Mouse (Mus musculus) urinary bladder, adult 18-20 months (tissue): ENCODE results near the gene Zfp982.
"Not testable (repeated sequence)": the region's sequence is repeated elsewhere in the genome, so short reads cannot be mapped to it uniquely, and the experiment has no call there.

Source experiments
- DNase-seq, 2 experiments: peaks; one replicate each; pipeline ENCODE4 v3.0.0; 2022; ENCODE audit warnings: low spot score in 2 of 2, mixed read lengths in 2 of 2

Gene Zfp982

DNA sequence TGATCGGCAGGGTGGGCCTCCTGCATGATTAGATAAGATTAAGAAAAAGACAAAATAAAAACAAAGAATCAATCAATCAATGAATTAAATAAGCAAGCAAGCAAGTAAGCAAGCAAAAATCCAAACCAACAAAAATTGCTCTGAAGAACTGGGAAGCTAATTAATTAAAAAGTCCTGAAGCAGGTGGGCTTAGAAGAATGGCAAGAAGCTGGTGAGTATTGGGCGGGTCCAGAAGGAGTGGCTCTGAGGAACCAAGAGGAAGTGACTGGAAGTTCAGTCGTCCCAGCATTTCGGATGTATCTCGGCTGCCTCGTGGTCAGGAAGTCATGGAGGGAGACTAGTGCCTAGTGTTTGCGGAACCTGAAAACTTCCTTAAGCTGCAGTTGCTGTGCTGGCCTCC is at the start of gene Zfp982:
Gene Zfp982, plus strand, starts transcription at position 301 of the 400 bp plus-strand sequence.
- not testable (repeated sequence) for DNase-seq

DNA sequence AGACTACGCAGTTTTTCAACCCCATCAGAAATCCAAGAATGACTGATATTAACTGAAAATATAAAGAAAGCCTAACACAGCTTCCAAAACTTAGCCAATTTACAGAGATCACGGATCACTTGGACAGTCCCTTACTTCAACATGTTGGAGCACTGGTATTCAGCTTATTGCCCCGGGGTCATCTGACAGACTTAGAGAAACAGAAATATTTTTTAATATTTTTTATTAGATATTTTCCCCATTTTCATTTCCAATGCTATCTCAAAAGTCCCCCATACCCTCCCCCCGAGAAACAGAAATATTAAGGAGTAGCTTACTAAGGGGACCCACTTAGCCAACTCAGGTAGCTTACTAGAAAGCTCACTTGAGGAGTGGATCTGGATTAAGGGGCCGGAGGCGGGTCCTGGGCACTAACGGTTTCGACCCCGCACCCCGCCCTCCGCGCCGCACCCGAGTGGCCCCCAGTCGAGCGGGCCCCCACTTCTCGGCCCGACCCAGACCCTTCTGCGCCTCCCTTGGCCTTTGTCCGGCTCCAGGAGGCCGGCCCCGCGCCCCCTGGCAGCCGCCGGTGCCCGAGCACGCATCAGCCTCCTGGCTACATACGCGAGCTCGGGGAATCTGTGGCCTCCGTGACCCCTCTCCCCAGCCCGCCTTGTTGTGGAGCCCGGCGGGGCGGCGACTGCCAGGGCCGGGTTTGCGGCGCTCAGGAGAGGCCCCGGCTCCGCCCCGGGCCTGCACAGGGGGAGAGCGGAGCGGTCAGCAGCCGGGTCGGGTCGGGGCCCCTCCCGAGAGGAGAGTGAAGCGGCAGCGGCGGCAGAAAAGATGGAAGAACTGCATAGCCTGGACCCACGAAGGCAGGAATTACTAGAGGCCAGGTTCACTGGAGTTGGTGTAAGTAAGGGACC is 49.3 kb upstream of the Zfp982 start:
- DNase-seq = not testable (repeated sequence)

DNA sequence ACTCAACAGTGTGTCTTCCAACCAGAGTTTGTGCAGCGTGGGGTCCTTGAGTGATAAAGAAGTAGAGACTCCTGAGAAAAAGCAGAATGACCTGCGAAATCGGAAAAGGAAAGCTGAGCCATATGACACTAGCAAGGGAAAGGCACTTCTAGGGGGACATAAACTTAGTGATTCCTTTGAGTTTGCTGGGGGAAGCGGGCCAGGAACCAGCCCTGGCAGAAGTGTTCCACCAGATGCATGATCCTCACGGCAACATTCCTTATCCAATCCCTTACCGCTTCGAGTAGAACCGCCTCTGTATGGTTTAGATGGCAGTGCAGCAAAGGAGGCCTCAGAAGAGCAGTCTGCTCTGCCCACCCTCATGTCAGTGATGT is 48.7 kb upstream of the Zfp982 start:
- not testable (repeated sequence) for DNase-seq

GRCm38 (mm10) chr4:147445371-147445770 is 46.8 kb upstream of the Zfp982 start:
- DNase-seq = not testable (repeated sequence)

- no peak for DNase-seq
Observed at GRCm38 (mm10) chr4:147448358-147448757, 43.9 kb upstream of the Zfp982 start.

DNA sequence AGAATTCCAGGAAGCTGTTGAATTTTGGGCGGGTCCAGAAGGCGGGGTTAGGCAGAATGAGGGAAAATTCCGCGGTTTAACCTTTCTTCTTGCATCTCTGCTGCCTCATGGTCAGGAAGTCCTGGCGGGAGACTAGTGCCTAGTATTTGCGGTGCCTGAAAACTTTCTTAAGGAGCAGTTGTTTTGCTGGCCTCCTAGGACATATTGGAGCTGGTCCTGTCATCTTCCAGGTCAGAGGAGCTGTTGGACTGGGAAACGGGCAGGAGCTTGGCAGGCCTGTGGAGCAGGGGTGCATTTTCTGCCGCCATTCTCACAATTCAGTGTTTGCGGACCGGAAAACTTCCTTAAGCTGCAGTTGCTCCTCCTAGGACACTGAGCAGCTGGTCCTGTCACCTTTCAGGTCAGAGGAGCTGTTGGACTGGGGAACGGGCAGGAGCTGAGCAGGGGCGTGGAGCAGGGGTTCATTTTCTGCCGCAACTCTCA is 43.1 kb upstream of the Zfp982 start:
- no peak for DNase-seq

DNA sequence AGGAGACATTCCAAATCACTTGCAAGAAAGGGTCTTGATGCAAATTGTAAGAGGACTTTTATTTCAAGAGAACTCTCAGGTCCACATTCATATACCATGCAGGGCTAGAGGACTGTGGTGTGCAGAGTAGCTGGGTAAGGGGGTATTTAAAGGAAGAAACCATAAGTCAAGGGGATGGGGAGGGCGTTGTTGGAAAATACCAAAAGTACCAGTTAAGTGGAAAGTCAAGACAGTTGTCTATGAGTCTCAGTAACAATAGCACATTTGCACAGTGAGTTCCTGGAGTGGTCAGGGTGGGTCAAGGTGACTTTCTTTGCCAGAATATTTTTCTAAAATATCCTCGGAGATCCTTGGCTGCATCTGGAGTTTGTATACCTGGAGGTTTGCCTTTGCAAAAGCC is 42.2 kb upstream of the Zfp982 start:
- not testable (repeated sequence) for DNase-seq

- not testable (repeated sequence) for DNase-seq
Observed at GRCm38 (mm10) chr4:147467207-147467606, 25.0 kb upstream of the Zfp982 start.

DNA sequence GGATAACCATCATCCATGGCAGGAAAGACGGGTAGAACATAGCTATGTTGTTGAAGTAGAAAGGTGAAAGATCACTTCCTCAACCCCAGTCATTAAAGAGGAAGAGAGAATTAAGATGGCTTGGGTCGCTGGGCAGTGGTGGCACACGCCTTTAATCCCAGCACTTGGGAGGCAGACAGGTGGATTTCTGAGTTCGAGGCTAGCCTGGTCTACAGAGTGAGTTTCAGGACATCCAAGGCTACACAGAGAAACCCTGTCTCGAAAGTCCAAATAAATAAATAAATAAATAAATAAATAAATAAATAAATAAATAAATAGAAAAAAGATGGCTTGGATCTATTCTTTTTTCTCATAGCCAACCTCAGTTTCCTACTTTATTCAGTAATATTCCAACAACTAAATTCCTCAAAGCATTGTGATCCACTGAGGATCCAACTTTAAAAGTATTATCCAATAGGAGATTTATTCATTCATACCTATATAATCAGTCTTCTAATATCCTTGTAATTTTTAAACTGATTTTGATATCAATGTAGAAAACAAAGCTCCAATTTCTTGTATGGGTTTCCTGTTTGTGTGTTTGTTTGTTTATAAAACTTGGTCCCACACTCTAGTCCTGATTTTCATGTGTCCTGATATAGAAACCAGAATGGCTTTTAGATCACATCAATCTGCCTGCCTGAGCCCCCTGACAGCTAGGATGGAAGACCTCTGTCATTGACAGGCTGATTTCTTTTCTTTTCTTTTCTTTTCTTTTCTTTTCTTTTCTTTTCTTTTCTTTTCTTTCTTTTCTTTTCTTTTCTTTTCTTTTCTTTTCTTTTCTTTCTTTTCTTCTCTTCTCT is 6.8 kb downstream of the Zfp982 start:
- not testable (repeated sequence) for DNase-seq

DNA sequence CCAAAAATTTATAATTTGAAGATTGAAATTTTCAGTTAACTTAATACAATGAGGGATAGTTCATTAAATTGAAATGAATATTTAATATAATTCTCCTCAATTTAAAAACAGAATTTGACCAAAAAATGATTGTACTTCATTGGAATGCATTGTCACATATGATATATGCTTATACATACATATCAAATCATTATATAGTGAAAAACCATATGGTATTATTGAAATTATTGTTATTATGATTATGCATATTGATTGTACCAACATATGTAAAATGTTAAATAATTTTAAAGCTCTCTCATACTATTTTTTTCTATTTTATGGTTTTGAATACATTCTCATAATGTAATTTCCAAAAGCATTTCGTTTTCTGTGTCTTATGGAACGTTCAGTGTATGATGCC is 17.0 kb downstream of the Zfp982 start:
- DNase-seq = no peak

DNA sequence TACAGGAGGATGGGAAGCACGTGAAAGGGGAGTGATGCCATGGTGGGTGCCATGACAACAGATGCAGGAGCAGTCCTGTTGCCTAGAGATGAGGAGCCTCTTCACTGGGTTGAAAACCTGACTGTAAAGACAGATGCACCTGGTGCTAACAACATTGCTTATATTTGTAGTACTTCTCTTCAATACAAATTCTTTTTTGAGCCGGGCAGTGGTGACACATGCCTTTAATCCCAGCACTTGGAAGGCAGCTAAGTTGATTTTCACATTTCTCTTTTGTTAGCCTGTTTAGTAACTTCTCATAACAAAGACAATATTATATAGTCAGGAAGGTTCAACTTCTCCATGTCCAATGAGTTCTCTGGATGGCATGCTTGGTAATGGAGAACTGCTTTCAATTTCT is 26.8 kb downstream of the Zfp982 start:
- no peak for DNase-seq

- no peak for DNase-seq
Observed at GRCm38 (mm10) chr4:147520100-147520499, 27.9 kb downstream of the Zfp982 start.

DNA sequence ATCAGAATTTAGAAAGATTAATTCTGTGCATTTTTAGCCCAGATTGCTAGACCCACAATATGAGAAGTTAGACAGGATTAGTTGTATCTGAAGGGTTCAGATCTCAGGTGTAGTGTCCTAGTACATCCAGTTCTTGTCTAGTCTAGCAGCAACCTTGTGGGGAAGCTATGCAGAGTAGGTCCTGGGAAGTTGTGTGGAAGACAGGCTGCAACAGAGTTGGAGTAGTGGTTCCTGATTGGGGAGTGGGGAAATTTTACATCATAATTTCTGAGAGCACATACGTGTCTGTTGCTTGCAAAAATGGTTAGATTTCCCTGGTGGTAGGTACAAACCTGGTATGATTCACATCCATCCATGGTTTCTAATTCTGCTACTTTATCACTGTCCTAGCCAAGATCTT is 32.9 kb downstream of the Zfp982 start:
- DNase-seq = no peak

DNA sequence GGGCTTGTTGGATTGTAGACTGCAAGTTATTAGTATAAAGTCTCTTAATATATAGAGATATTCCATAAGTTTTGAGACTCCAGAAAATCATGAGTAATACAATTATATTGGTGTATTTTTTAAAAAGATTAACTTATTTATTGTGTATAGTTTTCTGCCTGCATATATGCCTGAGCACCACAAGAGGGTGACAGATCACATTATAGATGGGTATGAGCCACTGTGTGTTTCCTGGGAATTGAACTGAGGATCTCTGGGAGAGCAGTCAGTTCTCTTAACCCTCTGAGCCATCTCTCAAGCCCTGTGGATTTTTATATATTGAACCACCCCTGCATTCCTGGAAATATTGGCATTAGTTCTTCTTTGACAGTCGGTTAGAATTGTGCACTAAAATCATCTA is 38.1 kb downstream of the Zfp982 start:
- no peak for DNase-seq

DNA sequence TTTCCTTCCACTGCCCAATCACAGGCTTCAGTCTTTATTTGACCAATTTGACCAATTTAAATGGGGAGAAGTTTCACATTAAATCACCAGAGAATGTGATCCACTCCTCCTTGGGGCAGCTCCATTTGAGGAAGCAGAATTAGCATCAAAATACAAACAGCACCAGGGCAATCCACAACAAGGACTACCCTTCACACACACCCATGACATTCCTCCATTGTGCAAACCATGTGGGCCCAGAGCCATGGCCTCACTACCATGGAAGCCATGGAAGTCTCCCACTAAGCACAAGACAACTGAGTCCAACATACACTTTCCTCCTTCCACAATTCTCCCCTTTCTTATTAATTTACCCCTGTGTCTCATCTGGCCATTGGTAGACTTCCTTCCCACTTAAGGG is 43.7 kb downstream of the Zfp982 start:
- DNase-seq = not testable (repeated sequence)

GRCm38 (mm10) chr4:147537702-147538101 is 45.5 kb downstream of the Zfp982 start:
- DNase-seq = no peak

GRCm38 (mm10) chr4:147539918-147540317 is 47.7 kb downstream of the Zfp982 start, which contains the start of gene Gm16503:
Gene Gm16503 (plus strand): TSS chr4:147540218.
- not testable (repeated sequence) for DNase-seq

DNA sequence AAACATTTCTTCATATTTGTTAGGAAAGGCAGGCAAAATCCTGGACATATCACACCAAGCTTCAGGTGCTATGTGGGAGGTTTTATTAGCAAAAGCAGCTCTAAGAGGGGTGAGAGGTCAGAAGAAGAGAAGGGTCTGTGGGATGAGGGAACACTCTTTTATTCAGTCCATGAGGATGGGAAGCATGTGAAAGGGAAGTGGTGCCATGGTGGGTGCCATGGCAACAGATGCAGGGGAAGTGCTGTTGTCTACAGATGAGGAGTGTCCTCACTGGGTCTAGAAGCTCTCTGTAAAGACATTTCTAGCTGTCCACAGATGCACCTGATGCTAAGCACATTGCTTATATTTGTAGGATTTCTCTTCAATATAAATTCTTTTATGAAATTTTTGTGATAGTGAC is 48.9 kb downstream of the Zfp982 start:
- no peak for DNase-seq

- DNase-seq = not testable (repeated sequence)
Observed at GRCm38 (mm10) chr4:147553071-147553470, 60.9 kb downstream of the Zfp982 start, which contains the start of gene Zfp985. Gene Zfp985 (plus strand): TSS chr4:147553277.

DNA sequence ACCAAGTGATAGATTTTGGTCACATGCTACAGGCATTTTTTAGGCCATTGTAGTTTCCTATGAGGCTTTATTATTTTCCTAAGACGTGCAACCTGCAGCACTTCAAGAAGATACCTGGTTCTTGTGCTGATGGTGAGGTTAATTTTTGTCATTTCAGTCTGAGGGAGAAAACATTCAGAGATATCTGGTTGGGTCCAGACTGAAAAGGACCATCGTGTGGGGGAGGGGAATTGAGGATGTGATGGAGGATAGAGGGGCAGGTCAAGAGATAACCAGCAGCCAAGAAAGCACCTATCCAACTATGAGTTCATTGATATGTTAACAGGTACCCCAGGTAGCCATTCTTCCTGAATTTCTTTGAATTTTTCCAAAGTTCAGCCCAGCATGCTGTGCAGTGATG is 62.1 kb downstream of the Zfp982 start:
- DNase-seq = not testable (repeated sequence)

- DNase-seq = not testable (repeated sequence)
Observed at GRCm38 (mm10) chr4:147556921-147557320, 64.7 kb downstream of the Zfp982 start.

DNA sequence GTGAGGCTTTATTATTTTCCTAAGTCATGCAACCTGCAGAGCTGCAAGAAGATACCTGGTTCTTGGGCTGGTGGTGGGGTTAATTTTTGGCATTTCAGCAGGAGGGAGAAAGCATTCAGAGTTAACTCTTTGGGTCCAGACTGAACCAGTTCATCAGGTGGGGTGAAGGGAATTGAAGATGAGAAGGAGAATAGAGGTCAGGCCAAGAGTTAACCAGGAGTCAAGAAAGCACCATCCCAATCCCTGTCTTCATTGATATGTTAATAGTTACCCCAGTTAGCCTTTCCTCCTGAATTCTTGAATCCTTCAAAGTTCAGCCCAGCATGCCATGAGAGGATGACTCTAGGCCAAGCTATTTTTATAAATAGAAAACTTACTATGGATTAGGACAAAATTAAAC is 65.8 kb downstream of the Zfp982 start:
- not testable (repeated sequence) for DNase-seq
